Mouse (Mus musculus): ENCODE results near the gene Rab24. TPM values are rescaled to one million over a fixed set of nuclear protein-coding genes. Genes with fewer than 3 reads are reported as not detected.

Gene Rab24
- polyA plus RNA-seq, 1 experiment from 2014 or later, result 99.6 TPM

- H3K9ac ChIP-seq (replicated peaks), result no peak overlapping the region
- H3K27me3 ChIP-seq, result no peaks in the 10 kb centered on the region
- H3K4me1 ChIP-seq, result no peaks in the 10 kb centered on the region
- peaks cover 5% of the 10 kb centered on the region for H3K36me3 ChIP-seq
- H3K27ac ChIP-seq (replicated peaks), result no peak overlapping the region
- no peak for ATAC-seq (ENCODE audit: low FRiP score, low read depth)
- H3K4me3 ChIP-seq, result no peak overlapping the region
- H3K9me3 ChIP-seq, result no peaks in the 10 kb centered on the region
- WGBS, result 33% methylated on average over 2 of the region's 2 CpGs
- no peak overlapping the region for H3K4me2 ChIP-seq (replicated peaks)
Observed at GRCm38 (mm10) chr13:55339259-55339658, 17.5 kb upstream of the Rab24 start.

- Histone ChIP-seq H3K4me2 (replicated peaks) (no peak overlapping the region), H3K9me3 (no peaks in the 10 kb centered on the region), H3K4me1 (no peaks in the 10 kb centered on the region), H3K27me3 (no peaks in the 10 kb centered on the region), H3K4me3 (no peak overlapping the region), H3K9ac (replicated peaks) (no peak overlapping the region), H3K27ac (replicated peaks) (no peak overlapping the region), H3K36me3 (no peaks in the 10 kb centered on the region)
- no peak for ATAC-seq (ENCODE audit: low FRiP score, low read depth)
- 67% methylated on average over 12 of the region's 12 CpGs for WGBS
Observed at GRCm38 (mm10) chr13:55338131-55339054, 16.6 kb upstream of the Rab24 start.

- Histone ChIP-seq H3K4me1 (no peaks in the 10 kb centered on the region), H3K9me3 (no peaks in the 10 kb centered on the region), H3K9ac (replicated peaks) (no peak overlapping the region), H3K27ac (replicated peaks) (no peak overlapping the region), H3K27me3 (no peaks in the 10 kb centered on the region), H3K4me3 (no peak overlapping the region), H3K36me3 (no peaks in the 10 kb centered on the region), H3K4me2 (replicated peaks) (no peak overlapping the region)
- WGBS, result 67% methylated on average over 10 of the region's 10 CpGs
- ATAC-seq (ENCODE audit: low FRiP score, low read depth), result no peak
Observed at GRCm38 (mm10) chr13:55337341-55337975, 15.7 kb upstream of the Rab24 start.

- Histone ChIP-seq H3K27me3 (no peaks in the 10 kb centered on the region), H3K9me3 (no peaks in the 10 kb centered on the region), H3K36me3 (no peaks in the 10 kb centered on the region), H3K27ac (replicated peaks) (no peak overlapping the region), H3K9ac (replicated peaks) (no peak overlapping the region), H3K4me3 (no peak overlapping the region), H3K4me1 (peaks cover 7% of the 10 kb centered on the region; the same call in 1 of the 2 replicates), H3K4me2 (replicated peaks) (no peak overlapping the region)
- WGBS, result 82% methylated on average over 4 of the region's 4 CpGs
- no peak for ATAC-seq (ENCODE audit: low FRiP score, low read depth)
Observed at GRCm38 (mm10) chr13:55335701-55336100, 14.0 kb upstream of the Rab24 start.

GRCm38 (mm10) chr13:55332331-55332730 lies 10.6 kb upstream of the Rab24 start:
- Histone ChIP-seq H3K4me2 (replicated peaks) (no peak overlapping the region), H3K9ac (replicated peaks) (no peak overlapping the region), H3K4me1 (peaks cover 34% of the 10 kb centered on the region), H3K36me3 (no peaks in the 10 kb centered on the region), H3K4me3 (no peak overlapping the region), H3K27ac (replicated peaks) (no peak overlapping the region), H3K9me3 (no peaks in the 10 kb centered on the region), H3K27me3 (peaks cover 11% of the 10 kb centered on the region; the same call in 1 of the 2 replicates)
- ATAC-seq (ENCODE audit: low FRiP score, low read depth), result no peak
- WGBS, result 94% methylated on average over 3 of the region's 3 CpGs

GRCm38 (mm10) chr13:55330567-55331400 lies 9.0 kb upstream of the Rab24 start:
- ATAC-seq (ENCODE audit: low FRiP score, low read depth), result no peak

GRCm38 (mm10) chr13:55329683-55330566 lies 8.2 kb upstream of the Rab24 start, which contains the start of gene Mxd3:
Mxd3 (minus strand) TSS chr13:55329823.
- peak within 1 kb of the TSS; percentile 82 for H3K9ac ChIP-seq (replicated peaks)
- peak within 1 kb of the TSS; percentile 88 for H3K4me2 ChIP-seq (replicated peaks)
- peak within 1 kb of the TSS; percentile 94 for H3K27ac ChIP-seq (replicated peaks)
- H3K4me3 ChIP-seq, result peak within 1 kb of the TSS; percentile 72
- H3K36me3 ChIP-seq, result peaks cover 15% of the 10 kb centered on the region
- peak; percentile 81 for ATAC-seq (ENCODE audit: low FRiP score, low read depth)
- H3K9me3 ChIP-seq, result no peaks in the 10 kb centered on the region
- under 1% methylated on average over 81 of the region's 82 CpGs for WGBS
- H3K27me3 ChIP-seq, result peaks cover 11% of the 10 kb centered on the region; the same call in 1 of the 2 replicates
- peaks cover 37% of the 10 kb centered on the region for H3K4me1 ChIP-seq

More at GRCm38 (mm10) chr13:55330567-55331400, 9.0 kb upstream of the Rab24 start:
- peak overlapping the region; percentile 88 for H3K4me2 ChIP-seq (replicated peaks)
- peak overlapping the region; percentile 82; the same call in 1 of the 2 replicates for H3K9ac ChIP-seq (replicated peaks)
- peak overlapping the region; percentile 94 for H3K27ac ChIP-seq (replicated peaks)
- peaks cover 37% of the 10 kb centered on the region for H3K4me1 ChIP-seq
- H3K27me3 ChIP-seq, result peaks cover 11% of the 10 kb centered on the region; the same call in 1 of the 2 replicates
- H3K36me3 ChIP-seq, result peaks cover 7% of the 10 kb centered on the region
- 49% methylated on average over 14 of the region's 14 CpGs for WGBS
- H3K4me3 ChIP-seq, result peak overlapping the region; percentile 72
- H3K9me3 ChIP-seq, result no peaks in the 10 kb centered on the region

GRCm38 (mm10) chr13:55329109-55329682 lies 7.5 kb upstream of the Rab24 start:
- Histone ChIP-seq H3K27me3 (peaks cover 11% of the 10 kb centered on the region; the same call in 1 of the 2 replicates), H3K27ac (replicated peaks) (peak overlapping the region; percentile 94), H3K9ac (replicated peaks) (peak overlapping the region; percentile 82), H3K4me1 (peaks cover 37% of the 10 kb centered on the region), H3K9me3 (no peaks in the 10 kb centered on the region), H3K4me3 (peak overlapping the region; percentile 72), H3K4me2 (replicated peaks) (peak overlapping the region; percentile 88), H3K36me3 (peaks cover 21% of the 10 kb centered on the region)
- WGBS, result 1% methylated on average over 28 of the region's 29 CpGs
- ATAC-seq (ENCODE audit: low FRiP score, low read depth), result peak; percentile 45; the same call in 1 of the 2 replicates

- WGBS, result 77% methylated on average over 4 of the region's 4 CpGs
- H3K27ac ChIP-seq (replicated peaks), result no peak overlapping the region
Observed at GRCm38 (mm10) chr13:55328641-55329040, 6.9 kb upstream of the Rab24 start.

GRCm38 (mm10) chr13:55328171-55328570 lies 6.4 kb upstream of the Rab24 start:
- H3K36me3 ChIP-seq, result peaks cover 31% of the 10 kb centered on the region
- H3K27me3 ChIP-seq, result peaks cover 11% of the 10 kb centered on the region; the same call in 1 of the 2 replicates
- H3K9me3 ChIP-seq, result no peaks in the 10 kb centered on the region
- 84% methylated on average over 6 of the region's 6 CpGs for WGBS
- no peak overlapping the region for H3K27ac ChIP-seq (replicated peaks)
- peak overlapping the region; percentile 72 for H3K4me3 ChIP-seq
- peak overlapping the region; percentile 82; the same call in 1 of the 2 replicates for H3K9ac ChIP-seq (replicated peaks)
- peak overlapping the region; percentile 88 for H3K4me2 ChIP-seq (replicated peaks)
- ATAC-seq (ENCODE audit: low FRiP score, low read depth), result no peak
- H3K4me1 ChIP-seq, result peaks cover 47% of the 10 kb centered on the region

More at GRCm38 (mm10) chr13:55328641-55329040, 6.9 kb upstream of the Rab24 start:
- peak overlapping the region; percentile 72 for H3K4me3 ChIP-seq
- H3K4me2 ChIP-seq (replicated peaks), result peak overlapping the region; percentile 88
- no peaks in the 10 kb centered on the region for H3K9me3 ChIP-seq
- H3K27me3 ChIP-seq, result peaks cover 11% of the 10 kb centered on the region; the same call in 1 of the 2 replicates
- peaks cover 27% of the 10 kb centered on the region for H3K36me3 ChIP-seq
- peaks cover 42% of the 10 kb centered on the region for H3K4me1 ChIP-seq
- no peak for ATAC-seq (ENCODE audit: low FRiP score, low read depth)
- H3K9ac ChIP-seq (replicated peaks), result peak overlapping the region; percentile 82
